Mouse (Mus musculus): ENCODE data around the gene Gm11116. TPM values are rescaled to one million over a fixed set of nuclear protein-coding genes. Genes with fewer than 3 reads are reported as not detected.
"Not testable (repeated sequence)": the region's sequence is repeated elsewhere in the genome, so short reads cannot be mapped to it uniquely, and the experiment has no call there.

Gm11116 gene
- not detected in 2 replicates for polyA plus RNA-seq (2015; fragmentation: Nextera tagmentation; extraction: Ambion mirVana)

- Histone ChIP-seq H3K9ac (ENCODE audit: low read length) (no peak within 1 kb of the TSS), H3K27ac (replicated peaks) (no peak within 1 kb of the TSS), H3K9me3 (ENCODE audit: control insufficient read depth, low read length) (no peaks in the 10 kb centered on the region), H3K4me1 (replicated peaks; ENCODE audit: control insufficient read depth, insufficient read depth) (no peaks in the 10 kb centered on the region), H3K4me3 (ENCODE audit: low read depth, low read length) (no peak within 1 kb of the TSS), H3K27me3 (ENCODE audit: control insufficient read depth, insufficient read depth, low read length) (no peaks in the 10 kb centered on the region), H3K36me3 (ENCODE audit: control insufficient read depth, insufficient read depth, low read length) (no peaks in the 10 kb centered on the region), H3K4me2 (replicated peaks; ENCODE audit: low read depth) (no peak within 1 kb of the TSS)
- 82% methylated on average over 1 of the region's 1 CpGs for WGBS
- no peak for TF ChIP-seq CTCF (IDR thresholded peaks at IDR 0.05; ENCODE audit: low read depth)
- TF ChIP-seq EP300 (optimal IDR thresholded peaks at IDR 0.05): no peak
- ATAC-seq (ENCODE audit: low FRiP score, low TSS enrichment) (no peak), DNase-seq (ENCODE audit: low spot score) (no peak)
Measured at GRCm38 (mm10) chr5:88111430-88111829, at the start of gene Gm11116. Gene Gm11116, minus strand, starts transcription at chr5:88111530.

- H3K27me3 ChIP-seq (ENCODE audit: control insufficient read depth, insufficient read depth, low read length): no peaks in the 10 kb centered on the region
- no peaks in the 10 kb centered on the region for H3K9me3 ChIP-seq (ENCODE audit: control insufficient read depth, low read length)
- no peak within 1 kb of the TSS for H3K4me3 ChIP-seq (ENCODE audit: low read depth, low read length)
- H3K36me3 ChIP-seq (ENCODE audit: control insufficient read depth, insufficient read depth, low read length): no peaks in the 10 kb centered on the region
- ATAC-seq (ENCODE audit: low FRiP score, low TSS enrichment) (no peak), DNase-seq (ENCODE audit: low spot score) (no peak)
- H3K27ac ChIP-seq (replicated peaks): no peak within 1 kb of the TSS
- TF ChIP-seq CTCF (IDR thresholded peaks at IDR 0.05; ENCODE audit: low read depth): no peak
- no peak for TF ChIP-seq EP300 (optimal IDR thresholded peaks at IDR 0.05)
- H3K4me1 ChIP-seq (replicated peaks; ENCODE audit: control insufficient read depth, insufficient read depth): no peaks in the 10 kb centered on the region
- H3K9ac ChIP-seq (ENCODE audit: low read length): no peak within 1 kb of the TSS
- no peak within 1 kb of the TSS for H3K4me2 ChIP-seq (replicated peaks; ENCODE audit: low read depth)
Measured at GRCm38 (mm10) chr5:88153999-88154398, 42.7 kb upstream of the Gm11116 start, which contains the start of gene Gm11115. Gene Gm11115, minus strand, starts transcription at chr5:88154099.

GRCm38 (mm10) chr5:88086256-88086655, 25.1 kb downstream of the Gm11116 start, which contains the start of gene Smr2:
Gene Smr2, plus strand, starts transcription at chr5:88086556.
- H3K4me1 ChIP-seq (replicated peaks; ENCODE audit: control insufficient read depth, insufficient read depth); H3K36me3 ChIP-seq (ENCODE audit: control insufficient read depth, insufficient read depth, low read length); H3K27me3 ChIP-seq (ENCODE audit: control insufficient read depth, insufficient read depth, low read length); H3K4me3 ChIP-seq (ENCODE audit: low read depth, low read length); H3K4me2 ChIP-seq (replicated peaks; ENCODE audit: low read depth); H3K9ac ChIP-seq (ENCODE audit: low read length); DNase-seq (ENCODE audit: low spot score); H3K27ac ChIP-seq (replicated peaks); H3K9me3 ChIP-seq (ENCODE audit: control insufficient read depth, low read length); ATAC-seq (ENCODE audit: low FRiP score, low TSS enrichment): not testable (repeated sequence)

Other genes with a start within 250 kb of the Gm11116 start
- gene Odam, start 226.5 kb downstream of the Gm11116 start, polyA plus RNA-seq (2015; fragmentation: Nextera tagmentation; extraction: Ambion mirVana): not detected in 2 replicates
- 1.1 and 2.4 TPM in 2 replicates for gene Csn3, start 186.0 kb downstream of the Gm11116 start, polyA plus RNA-seq (2015; fragmentation: Nextera tagmentation; extraction: Ambion mirVana)
- not detected in 2 replicates for gene 2310003L06Rik, start 142.1 kb downstream of the Gm11116 start, polyA plus RNA-seq (2015; fragmentation: Nextera tagmentation; extraction: Ambion mirVana)
- gene Gm28434, start 142.0 kb downstream of the Gm11116 start, polyA plus RNA-seq (2015; fragmentation: Nextera tagmentation; extraction: Ambion mirVana): not detected in 2 replicates
- not detected in 2 replicates for gene Cabs1, start 132.1 kb downstream of the Gm11116 start, polyA plus RNA-seq (2015; fragmentation: Nextera tagmentation; extraction: Ambion mirVana)
- not detected in 2 replicates for gene Smr3a, start 109.0 kb downstream of the Gm11116 start, polyA plus RNA-seq (2015; fragmentation: Nextera tagmentation; extraction: Ambion mirVana)
- gene Smr2, start 25.0 kb downstream of the Gm11116 start, polyA plus RNA-seq (2015; fragmentation: Nextera tagmentation; extraction: Ambion mirVana): not detected in 2 replicates
- gene Gm11115, start 42.6 kb upstream of the Gm11116 start, polyA plus RNA-seq (2015; fragmentation: Nextera tagmentation; extraction: Ambion mirVana): not detected in 2 replicates
- gene Gm7714, start 157.4 kb upstream of the Gm11116 start, polyA plus RNA-seq (2015; fragmentation: Nextera tagmentation; extraction: Ambion mirVana): not detected in 2 replicates
- not detected in 2 replicates for gene Prol1, start 205.8 kb upstream of the Gm11116 start, polyA plus RNA-seq (2015; fragmentation: Nextera tagmentation; extraction: Ambion mirVana)